Mouse (Mus musculus): ENCODE measurements around the gene Rnf220.

DNA sequence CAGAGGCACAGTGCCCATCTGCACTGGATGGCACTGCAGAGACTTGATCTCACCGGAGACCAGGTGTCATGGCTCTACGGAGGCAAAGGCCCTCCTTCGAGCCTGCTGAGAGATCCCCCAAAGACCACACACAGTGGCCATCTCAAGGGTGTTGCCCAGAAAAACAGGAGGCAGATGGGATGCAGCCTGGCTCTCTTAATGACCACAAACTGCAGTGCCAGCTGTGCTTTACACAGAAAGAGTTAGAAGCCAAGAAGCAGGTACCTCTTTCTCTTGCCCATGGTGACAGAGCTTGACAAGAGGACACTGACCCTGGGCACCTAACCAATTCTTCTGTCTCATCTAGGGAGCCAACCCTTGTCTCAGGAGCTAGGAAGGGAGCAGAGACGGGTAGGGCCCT, 212.5 kb downstream of the Rnf220 start:
- no peak for TF ChIP-seq POLR2A (IDR thresholded peaks at IDR 0.05; ENCODE audit: extremely low read depth, insufficient read depth, low read length)
- no peak for TF ChIP-seq CTCF (IDR thresholded peaks at IDR 0.05; ENCODE audit: extremely low read depth, insufficient read depth, low read length)

All from cortical plate, adult 2 months (tissue).